Mouse (Mus musculus): ENCODE data around the gene Socs3. TPM values are rescaled to one million over a fixed set of nuclear protein-coding genes. Genes with fewer than 3 reads are reported as not detected.

Gene Socs3
- polyA plus RNA-seq, 1 experiment from 2014 or later = 15.0 TPM

Small RNAs within 50 kb of the gene (microRNA-seq; reads per million reads assigned to microRNA genes)
- gene Mir6933 = not detected

Other genes with a start within 250 kb of the Socs3 start
- 0.74 and 1.3 TPM in 2 replicates for gene Tmc8, start 188.0 kb downstream of the Socs3 start, polyA plus RNA-seq (2015; fragmentation: Nextera tagmentation; extraction: Ambion mirVana)
- 19.0 and 20.4 TPM in 2 replicates for gene Tmc6, start 187.8 kb downstream of the Socs3 start, polyA plus RNA-seq (2015; fragmentation: Nextera tagmentation; extraction: Ambion mirVana)
- 0.50 TPM in 1 of 2 replicates, not detected in the other for gene 6030468B19Rik, start 172.4 kb downstream of the Socs3 start, polyA plus RNA-seq (2015; fragmentation: Nextera tagmentation; extraction: Ambion mirVana)
- gene Gm20708, start 160.4 kb downstream of the Socs3 start, polyA plus RNA-seq (2015; fragmentation: Nextera tagmentation; extraction: Ambion mirVana) = 0.66 and 0.99 TPM in 2 replicates
- 41.4 and 43.4 TPM in 2 replicates for gene Syngr2, start 160.4 kb downstream of the Socs3 start, polyA plus RNA-seq (2015; fragmentation: Nextera tagmentation; extraction: Ambion mirVana)
- gene Afmid, start 144.1 kb downstream of the Socs3 start, polyA plus RNA-seq (2015; fragmentation: Nextera tagmentation; extraction: Ambion mirVana) = 4.2 and 5.1 TPM in 2 replicates
- gene Tk1, start 144.0 kb downstream of the Socs3 start, polyA plus RNA-seq (2015; fragmentation: Nextera tagmentation; extraction: Ambion mirVana) = 143 and 150 TPM in 2 replicates
- gene Birc5, start 120.8 kb downstream of the Socs3 start, polyA plus RNA-seq (2015; fragmentation: Nextera tagmentation; extraction: Ambion mirVana) = 326 and 344 TPM in 2 replicates
- gene Tmem235, start 109.3 kb downstream of the Socs3 start, polyA plus RNA-seq (2015; fragmentation: Nextera tagmentation; extraction: Ambion mirVana) = not detected in 2 replicates
- gene Tha1, start 96.6 kb downstream of the Socs3 start, polyA plus RNA-seq (2015; fragmentation: Nextera tagmentation; extraction: Ambion mirVana) = 2.7 and 2.9 TPM in 2 replicates
- 37.4 and 39.5 TPM in 2 replicates for gene Pgs1, start 16.2 kb upstream of the Socs3 start, polyA plus RNA-seq (2015; fragmentation: Nextera tagmentation; extraction: Ambion mirVana)
- 0.20 and 0.29 TPM in 2 replicates for gene Dnah17, start 160.6 kb upstream of the Socs3 start, polyA plus RNA-seq (2015; fragmentation: Nextera tagmentation; extraction: Ambion mirVana)